Mouse (Mus musculus): ENCODE measurements around the gene Enah. TPM values are rescaled to one million over a fixed set of nuclear protein-coding genes. Genes with fewer than 3 reads are reported as not detected.
A peak's percentile ranks its signal among the peaks of the same experiment; 100 is the strongest.

The Enah gene
- polyA plus RNA-seq, 1 experiment from 2014 or later: 27.3 TPM

GRCm38 (mm10) chr1:181921580-181922494 is 98.0 kb downstream of the Enah start:
- WGBS: 85% methylated on average over 35 of the region's 37 CpGs

GRCm38 (mm10) chr1:181911841-181912240 is 107.9 kb downstream of the Enah start:
- H3K4me1 ChIP-seq (ENCODE audit: control insufficient read depth, insufficient read depth, low read length): no peaks in the 10 kb centered on the region
- no peak overlapping the region for H3K4me2 ChIP-seq (ENCODE audit: low read length)
- WGBS: 96% methylated on average over 7 of the region's 7 CpGs
- no peaks in the 10 kb centered on the region for H3K9me3 ChIP-seq (replicated peaks; ENCODE audit: control insufficient read depth, low read length, poor library complexity, severe bottlenecking)
- ATAC-seq: no peak
- no peak overlapping the region for H3K9ac ChIP-seq (ENCODE audit: low read depth, low read length)
- peaks cover 4% of the 10 kb centered on the region; the same call in 1 of the 2 replicates for H3K36me3 ChIP-seq (ENCODE audit: control insufficient read depth, insufficient read depth, low read length)
- no peak overlapping the region for H3K27ac ChIP-seq (ENCODE audit: low read length)
- H3K27me3 ChIP-seq (ENCODE audit: control insufficient read depth, insufficient read depth, low read depth, low read length): no peaks in the 10 kb centered on the region
- H3K4me3 ChIP-seq (ENCODE audit: low read depth, low read length): no peak overlapping the region

More at GRCm38 (mm10) chr1:181921580-181922494, 98.0 kb downstream of the Enah start:
- Histone ChIP-seq H3K4me3 (ENCODE audit: low read depth, low read length) (no peak overlapping the region), H3K36me3 (ENCODE audit: control insufficient read depth, insufficient read depth, low read length) (peaks cover 8% of the 10 kb centered on the region), H3K27me3 (ENCODE audit: control insufficient read depth, insufficient read depth, low read depth, low read length) (no peaks in the 10 kb centered on the region), H3K9me3 (replicated peaks; ENCODE audit: control insufficient read depth, low read length, poor library complexity, severe bottlenecking) (no peaks in the 10 kb centered on the region), H3K4me2 (ENCODE audit: low read length) (no peak overlapping the region), H3K9ac (ENCODE audit: low read depth, low read length) (no peak overlapping the region), H3K27ac (ENCODE audit: low read length) (no peak overlapping the region), H3K4me1 (ENCODE audit: control insufficient read depth, insufficient read depth, low read length) (no peaks in the 10 kb centered on the region)
- no peak for ATAC-seq

- Histone ChIP-seq H3K4me3 (ENCODE audit: low read depth, low read length) (no peak overlapping the region), H3K4me1 (ENCODE audit: control insufficient read depth, insufficient read depth, low read length) (no peaks in the 10 kb centered on the region), H3K4me2 (ENCODE audit: low read length) (no peak overlapping the region), H3K27me3 (ENCODE audit: control insufficient read depth, insufficient read depth, low read depth, low read length) (no peaks in the 10 kb centered on the region), H3K36me3 (ENCODE audit: control insufficient read depth, insufficient read depth, low read length) (peaks cover 6% of the 10 kb centered on the region; the same call in 1 of the 2 replicates), H3K9ac (ENCODE audit: low read depth, low read length) (no peak overlapping the region), H3K9me3 (replicated peaks; ENCODE audit: control insufficient read depth, low read length, poor library complexity, severe bottlenecking) (no peaks in the 10 kb centered on the region), H3K27ac (ENCODE audit: low read length) (no peak overlapping the region)
- 32% methylated on average over 11 of the region's 11 CpGs for WGBS
- no peak for ATAC-seq
These were observed 118.0 kb downstream of the Enah start for GRCm38 (mm10) chr1:181901706-181902373.

GRCm38 (mm10) chr1:181900846-181901245 is 118.9 kb downstream of the Enah start:
- no peaks in the 10 kb centered on the region for H3K9me3 ChIP-seq (replicated peaks; ENCODE audit: control insufficient read depth, low read length, poor library complexity, severe bottlenecking)
- WGBS: 67% methylated on average over 1 of the region's 1 CpGs
- no peaks in the 10 kb centered on the region for H3K27me3 ChIP-seq (ENCODE audit: control insufficient read depth, insufficient read depth, low read depth, low read length)
- H3K9ac ChIP-seq (ENCODE audit: low read depth, low read length): no peak overlapping the region
- no peak overlapping the region for H3K4me2 ChIP-seq (ENCODE audit: low read length)
- H3K27ac ChIP-seq (ENCODE audit: low read length): no peak overlapping the region
- H3K36me3 ChIP-seq (ENCODE audit: control insufficient read depth, insufficient read depth, low read length): no peaks in the 10 kb centered on the region
- no peak for ATAC-seq
- H3K4me3 ChIP-seq (ENCODE audit: low read depth, low read length): no peak overlapping the region
- no peaks in the 10 kb centered on the region for H3K4me1 ChIP-seq (ENCODE audit: control insufficient read depth, insufficient read depth, low read length)

GRCm38 (mm10) chr1:181898961-181899360 is 120.8 kb downstream of the Enah start:
- 80% methylated on average over 1 of the region's 1 CpGs for WGBS
- Histone ChIP-seq H3K9ac (ENCODE audit: low read depth, low read length) (no peak overlapping the region), H3K4me3 (ENCODE audit: low read depth, low read length) (no peak overlapping the region)

GRCm38 (mm10) chr1:181896991-181897390 is 122.8 kb downstream of the Enah start:
- Histone ChIP-seq H3K4me2 (ENCODE audit: low read length) (no peak overlapping the region), H3K36me3 (ENCODE audit: control insufficient read depth, insufficient read depth, low read length) (no peaks in the 10 kb centered on the region), H3K9me3 (replicated peaks; ENCODE audit: control insufficient read depth, low read length, poor library complexity, severe bottlenecking) (no peaks in the 10 kb centered on the region), H3K27me3 (ENCODE audit: control insufficient read depth, insufficient read depth, low read depth, low read length) (no peaks in the 10 kb centered on the region), H3K27ac (ENCODE audit: low read length) (no peak overlapping the region), H3K4me1 (ENCODE audit: control insufficient read depth, insufficient read depth, low read length) (no peaks in the 10 kb centered on the region), H3K4me3 (ENCODE audit: low read depth, low read length) (no peak overlapping the region), H3K9ac (ENCODE audit: low read depth, low read length) (no peak overlapping the region)
- 83% methylated on average over 10 of the region's 10 CpGs for WGBS
- no peak for ATAC-seq

More at GRCm38 (mm10) chr1:181898961-181899360, 120.8 kb downstream of the Enah start:
- no peaks in the 10 kb centered on the region for H3K9me3 ChIP-seq (replicated peaks; ENCODE audit: control insufficient read depth, low read length, poor library complexity, severe bottlenecking)
- ATAC-seq: no peak
- no peaks in the 10 kb centered on the region for H3K4me1 ChIP-seq (ENCODE audit: control insufficient read depth, insufficient read depth, low read length)
- H3K36me3 ChIP-seq (ENCODE audit: control insufficient read depth, insufficient read depth, low read length): no peaks in the 10 kb centered on the region
- no peaks in the 10 kb centered on the region for H3K27me3 ChIP-seq (ENCODE audit: control insufficient read depth, insufficient read depth, low read depth, low read length)
- no peak overlapping the region for H3K4me2 ChIP-seq (ENCODE audit: low read length)
- no peak overlapping the region for H3K27ac ChIP-seq (ENCODE audit: low read length)

- ATAC-seq: 0 out of 2 replicates have a peak, but pooled peaks have one; percentile 25
- 61% methylated on average over 8 of the region's 8 CpGs for WGBS
- Histone ChIP-seq H3K9me3 (replicated peaks; ENCODE audit: control insufficient read depth, low read length, poor library complexity, severe bottlenecking) (no peaks in the 10 kb centered on the region), H3K27ac (ENCODE audit: low read length) (no peak overlapping the region), H3K4me1 (ENCODE audit: control insufficient read depth, insufficient read depth, low read length) (no peaks in the 10 kb centered on the region; the same call in 1 of the 2 replicates), H3K36me3 (ENCODE audit: control insufficient read depth, insufficient read depth, low read length) (no peaks in the 10 kb centered on the region), H3K9ac (ENCODE audit: low read depth, low read length) (no peak overlapping the region), H3K4me3 (ENCODE audit: low read depth, low read length) (no peak overlapping the region), H3K27me3 (ENCODE audit: control insufficient read depth, insufficient read depth, low read depth, low read length) (no peaks in the 10 kb centered on the region), H3K4me2 (ENCODE audit: low read length) (no peak overlapping the region)
These were observed 126.1 kb downstream of the Enah start for GRCm38 (mm10) chr1:181893721-181894120.

GRCm38 (mm10) chr1:181889670-181890069 is 130.1 kb downstream of the Enah start:
- Histone ChIP-seq H3K36me3 (ENCODE audit: control insufficient read depth, insufficient read depth, low read length) (no peaks in the 10 kb centered on the region), H3K9ac (ENCODE audit: low read depth, low read length) (no peak overlapping the region), H3K27me3 (ENCODE audit: control insufficient read depth, insufficient read depth, low read depth, low read length) (no peaks in the 10 kb centered on the region), H3K27ac (ENCODE audit: low read length) (no peak overlapping the region), H3K4me3 (ENCODE audit: low read depth, low read length) (no peak overlapping the region), H3K9me3 (replicated peaks; ENCODE audit: control insufficient read depth, low read length, poor library complexity, severe bottlenecking) (no peaks in the 10 kb centered on the region), H3K4me2 (ENCODE audit: low read length) (no peak overlapping the region), H3K4me1 (ENCODE audit: control insufficient read depth, insufficient read depth, low read length) (no peaks in the 10 kb centered on the region; the same call in 1 of the 2 replicates)
- 88% methylated on average over 7 of the region's 7 CpGs for WGBS
- no peak for ATAC-seq

GRCm38 (mm10) chr1:181888801-181889200 is 131.0 kb downstream of the Enah start:
- Histone ChIP-seq H3K36me3 (ENCODE audit: control insufficient read depth, insufficient read depth, low read length) (no peaks in the 10 kb centered on the region), H3K4me3 (ENCODE audit: low read depth, low read length) (no peak overlapping the region), H3K27me3 (ENCODE audit: control insufficient read depth, insufficient read depth, low read depth, low read length) (no peaks in the 10 kb centered on the region), H3K4me2 (ENCODE audit: low read length) (peak overlapping the region; percentile 17; the same call in 1 of the 2 replicates), H3K27ac (ENCODE audit: low read length) (no peak overlapping the region), H3K9me3 (replicated peaks; ENCODE audit: control insufficient read depth, low read length, poor library complexity, severe bottlenecking) (no peaks in the 10 kb centered on the region), H3K4me1 (ENCODE audit: control insufficient read depth, insufficient read depth, low read length) (no peaks in the 10 kb centered on the region; the same call in 1 of the 2 replicates), H3K9ac (ENCODE audit: low read depth, low read length) (0 out of 2 replicates have a peak overlapping the region, but pooled peaks have one; percentile 20)
- ATAC-seq: peak; percentile 76
- WGBS: 7% methylated on average over 11 of the region's 11 CpGs

Data from midbrain, embryonic 16.5 days (tissue).